Mouse (Mus musculus): ENCODE data around the gene Sufu. TPM values are rescaled to one million over a fixed set of nuclear protein-coding genes. Genes with fewer than 3 reads are reported as not detected.
A peak's percentile ranks its signal among the peaks of the same experiment; 100 is the strongest.

Gene Sufu
- 10 to 100 TPM; 30.5 to 34.6 TPM for total RNA-seq (2021)
- long read RNA-seq, experiment 1, full-length matches to known transcripts, result 6 of 15 reads
- long read RNA-seq, experiment 1, partial matches to known transcripts, result 5 of 15 reads
- long read RNA-seq, experiment 1, other reads (novel, unspliced or antisense), result 4 of 15 reads
- long read RNA-seq, experiment 2, full-length matches to known transcripts, result 8 of 38 reads
- long read RNA-seq, experiment 2, partial matches to known transcripts, result 11 of 38 reads
- long read RNA-seq, experiment 2, other reads (novel, unspliced or antisense), result 19 of 38 reads

DNA sequence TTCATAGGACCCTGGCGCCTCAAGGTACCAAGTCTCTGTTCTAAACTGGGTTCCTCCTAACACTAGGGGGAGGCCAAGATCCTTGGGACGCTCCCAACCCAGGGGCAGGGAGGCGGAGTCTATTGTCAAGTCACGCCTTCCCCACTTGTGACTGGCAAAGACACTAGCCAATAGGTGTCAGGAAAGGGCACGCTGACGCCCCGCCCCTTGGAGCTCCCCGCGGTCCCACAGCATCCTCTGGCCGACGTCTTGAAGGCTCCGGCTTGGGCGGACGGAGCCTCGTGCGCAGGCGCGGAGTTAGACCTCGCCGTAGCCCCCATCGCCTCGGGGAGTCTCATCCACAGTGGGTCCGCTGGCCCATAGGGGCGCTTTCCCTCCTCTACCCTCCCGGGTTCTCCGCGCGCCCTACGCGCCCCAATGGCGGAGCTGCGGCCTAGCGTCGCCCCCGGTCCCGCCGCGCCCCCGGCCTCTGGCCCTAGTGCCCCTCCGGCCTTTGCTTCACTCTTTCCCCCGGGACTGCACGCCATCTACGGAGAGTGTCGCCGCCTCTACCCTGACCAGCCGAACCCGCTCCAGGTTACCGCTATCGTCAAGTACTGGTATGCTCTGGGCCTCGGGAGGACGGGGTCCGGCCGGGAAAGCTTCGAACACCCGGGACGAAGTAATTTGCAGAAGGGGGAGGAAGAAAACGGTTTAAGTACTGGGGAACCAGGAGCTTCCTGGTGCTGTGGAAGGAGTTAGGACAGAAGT lies at the start of gene Sufu:
Sufu (plus strand) TSS at position 211 of the 750 bp plus-strand sequence.
- peak; percentile 91 to 96 for DNase-seq (ENCODE audit: low spot score in 2 of 2)

DNA sequence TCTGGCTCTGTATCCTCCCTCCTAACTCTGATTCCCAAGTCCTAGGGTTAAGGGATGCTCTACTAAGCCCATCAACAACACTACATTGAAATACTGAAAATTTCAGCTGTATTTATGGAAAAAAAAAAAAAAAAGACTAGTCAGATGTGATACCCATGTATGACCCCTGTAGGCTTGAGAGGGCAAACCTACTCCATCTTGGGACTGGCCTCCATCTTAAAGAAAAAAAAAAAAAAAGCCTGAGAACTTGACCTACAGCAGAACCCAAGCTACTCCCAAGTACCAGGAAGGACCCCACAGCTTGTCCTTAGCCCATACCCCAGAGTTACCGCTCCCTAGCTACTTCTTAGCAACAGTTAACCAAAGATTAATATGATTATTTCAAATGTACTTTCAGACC lies 49.5 kb upstream of the Sufu start:
- DNase-seq (ENCODE audit: low spot score in 2 of 2), result no peak

GRCm38 (mm10) chr19:46347936-46348668 lies 48.6 kb upstream of the Sufu start:
- no peak for DNase-seq (ENCODE audit: low spot score in 2 of 2)

- peak; percentile 51 to 62 for DNase-seq (ENCODE audit: low spot score in 2 of 2)
Measured at GRCm38 (mm10) chr19:46348761-46349458, 47.8 kb upstream of the Sufu start.

- no peak for DNase-seq (ENCODE audit: low spot score in 2 of 2)
Measured at GRCm38 (mm10) chr19:46349550-46349949, 47.1 kb upstream of the Sufu start.

DNA sequence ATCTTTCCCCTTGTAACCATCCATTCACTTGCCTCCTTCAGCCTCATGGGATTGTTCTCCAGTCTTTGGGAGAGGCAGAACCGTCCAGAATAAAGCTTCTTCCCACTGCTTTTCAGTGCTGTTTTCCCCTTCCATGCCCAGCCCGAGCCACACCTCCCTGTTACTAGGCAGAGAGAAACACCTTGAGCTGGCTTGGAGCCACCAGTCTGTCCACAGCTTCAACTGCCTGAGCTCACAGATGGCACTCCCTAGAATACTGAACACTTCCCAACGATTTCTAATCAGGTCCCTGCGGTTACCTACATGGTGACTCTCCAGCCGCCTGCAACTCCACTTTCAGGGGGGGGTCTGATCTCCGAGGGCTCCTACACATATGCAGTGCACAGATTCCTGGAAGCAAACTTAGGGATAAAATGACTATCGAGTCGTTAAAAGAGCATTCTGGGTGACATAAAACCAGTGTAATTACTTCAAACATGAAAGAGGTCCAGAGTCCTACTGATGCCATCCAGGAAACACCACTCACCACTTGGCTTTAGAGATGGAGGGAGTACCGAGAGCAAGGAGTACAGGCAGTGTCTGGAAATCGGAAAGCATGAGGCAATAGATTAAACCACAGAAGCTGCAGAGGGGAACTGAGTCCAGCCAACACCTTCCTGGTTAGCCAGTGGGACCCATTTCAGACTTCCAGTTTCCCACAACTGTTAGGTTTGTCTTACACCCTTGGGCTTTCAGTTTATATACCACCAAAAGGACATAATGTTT lies 46.3 kb upstream of the Sufu start, which contains the start of gene 2310034G01Rik:
2310034G01Rik (minus strand) TSS at position 135 of the 765 bp plus-strand sequence.
- DNase-seq (ENCODE audit: low spot score in 2 of 2), result no peak

DNA sequence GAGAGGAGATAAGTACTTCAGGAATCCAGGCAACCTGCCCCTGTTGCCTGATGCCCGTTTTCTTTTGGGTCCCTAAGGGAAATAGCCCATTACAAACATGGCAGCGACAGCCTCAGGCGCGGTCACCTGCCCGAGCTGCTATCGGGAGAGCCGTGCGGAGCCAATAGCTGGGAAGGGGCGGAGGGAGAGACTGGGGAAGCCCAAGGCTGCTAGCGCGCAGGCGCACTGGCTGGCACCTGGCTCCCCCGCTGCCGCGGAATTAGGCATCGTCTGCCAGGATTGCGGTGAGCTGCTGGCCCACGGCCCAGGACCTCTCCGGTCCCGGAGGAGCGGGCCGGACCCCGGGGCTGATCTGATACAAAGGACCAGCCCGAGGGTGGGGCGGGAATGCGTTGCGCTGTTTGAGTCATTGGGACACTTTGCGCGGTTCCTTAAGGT lies 40.0 kb upstream of the Sufu start:
- peak; percentile 58 to 62 for DNase-seq (ENCODE audit: low spot score in 2 of 2)

DNA sequence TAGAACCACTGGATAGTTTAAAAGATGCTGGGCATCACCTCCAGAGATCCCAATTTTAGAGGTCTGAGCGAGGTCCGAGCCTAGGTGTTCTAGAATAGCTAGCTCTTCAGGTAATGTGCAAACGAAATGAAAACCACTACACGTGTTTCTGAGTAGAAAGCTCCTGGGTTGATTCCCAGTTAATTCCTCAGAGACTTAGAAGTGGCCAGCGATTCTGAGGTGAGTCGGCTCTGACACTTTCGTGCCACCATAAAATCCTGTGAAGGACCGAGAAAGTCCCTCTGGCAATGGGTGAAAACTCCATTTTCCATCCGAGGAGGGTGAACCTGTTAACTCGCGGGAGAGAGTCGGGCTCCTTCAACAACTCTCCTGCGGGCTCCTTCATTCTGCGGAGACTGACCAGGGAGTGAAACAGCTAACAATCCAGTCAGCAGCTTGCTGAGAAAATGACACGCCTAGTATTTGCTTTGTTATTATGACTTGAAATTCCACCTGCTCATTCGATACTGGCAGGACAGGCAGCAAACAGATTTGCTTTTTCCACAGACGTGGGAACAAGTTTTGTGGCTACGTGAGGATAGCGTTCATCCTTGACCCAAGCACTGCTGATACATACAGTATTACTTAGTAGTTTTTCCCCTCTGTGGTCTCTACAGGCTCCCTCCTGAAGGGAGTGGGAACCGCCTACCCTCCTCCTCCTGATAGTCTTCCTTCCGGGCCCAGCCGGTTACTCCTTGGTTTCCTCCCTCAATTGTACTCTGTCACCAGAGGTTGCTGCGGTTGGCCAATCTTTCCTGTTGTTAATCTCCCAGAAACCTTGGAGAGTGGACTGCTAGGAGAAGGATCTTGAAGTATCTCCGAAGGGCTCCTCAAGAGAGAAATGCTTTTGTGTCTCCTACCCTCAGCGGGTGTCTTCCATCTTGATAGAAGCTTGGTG lies 39.1 kb upstream of the Sufu start:
- DNase-seq (ENCODE audit: low spot score in 2 of 2), result no peak

DNA sequence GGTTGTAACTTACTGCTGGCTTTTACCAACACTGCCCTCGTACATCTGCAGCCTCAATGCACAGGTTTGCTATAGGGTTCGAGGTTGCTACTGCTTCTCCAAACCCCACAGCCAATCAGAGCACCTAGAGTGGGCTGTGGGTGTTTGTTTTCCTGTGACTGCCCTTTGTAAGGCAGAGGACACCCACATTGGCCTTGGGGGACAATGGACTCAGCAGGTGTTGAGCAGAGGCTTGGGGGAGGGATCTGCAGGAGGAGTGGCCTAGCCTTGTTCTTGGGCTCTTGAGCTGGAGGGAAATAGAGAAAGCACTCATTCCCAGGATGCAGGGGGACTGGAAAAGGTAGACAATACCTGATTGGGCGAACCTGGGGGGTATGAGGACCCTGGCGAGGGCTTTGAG lies 38.3 kb upstream of the Sufu start:
- no peak for DNase-seq (ENCODE audit: low spot score in 2 of 2)

DNA sequence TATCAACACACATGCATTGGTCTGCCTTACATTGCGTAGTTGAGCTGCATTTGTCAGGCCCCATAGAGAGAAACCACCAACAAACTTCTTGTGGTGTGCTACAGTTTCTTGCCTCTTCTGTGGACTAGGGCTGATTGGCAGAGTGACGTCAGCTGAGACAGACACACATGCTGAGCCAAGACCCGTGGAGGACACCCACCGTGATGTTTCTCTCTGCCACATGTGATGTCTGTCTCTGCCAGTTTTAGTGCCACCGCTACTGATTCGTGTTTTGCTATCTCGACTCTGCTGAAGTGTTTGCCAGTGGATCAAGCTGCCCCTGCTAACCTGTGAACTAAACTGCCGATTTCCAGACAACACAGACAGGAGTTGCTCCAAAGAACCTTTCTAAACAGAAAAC lies 34.6 kb upstream of the Sufu start:
- no peak for DNase-seq (ENCODE audit: low spot score in 2 of 2)

GRCm38 (mm10) chr19:46363294-46364009 lies 33.2 kb upstream of the Sufu start:
- DNase-seq (ENCODE audit: low spot score in 2 of 2), result no peak

- DNase-seq (ENCODE audit: low spot score in 2 of 2), result no peak
Measured at GRCm38 (mm10) chr19:46367798-46368590, 28.7 kb upstream of the Sufu start.

- DNase-seq (ENCODE audit: low spot score in 2 of 2), result no peak
Measured at GRCm38 (mm10) chr19:46369204-46369603, 27.5 kb upstream of the Sufu start.

- DNase-seq (ENCODE audit: low spot score in 2 of 2), result no peak
Measured at GRCm38 (mm10) chr19:46374477-46375088, 22.1 kb upstream of the Sufu start.

GRCm38 (mm10) chr19:46375489-46375888 lies 21.2 kb upstream of the Sufu start:
- DNase-seq (ENCODE audit: low spot score in 2 of 2), result no peak

GRCm38 (mm10) chr19:46375891-46376290 lies 20.8 kb upstream of the Sufu start:
- DNase-seq (ENCODE audit: low spot score in 2 of 2), result no peak

GRCm38 (mm10) chr19:46382275-46382674 lies 14.4 kb upstream of the Sufu start:
- DNase-seq (ENCODE audit: low spot score in 2 of 2), result no peak
